Mouse (Mus musculus) thymus, adult 2 months (tissue): ENCODE results near the gene Minos1.

ENCODE experiments used
- CTCF ChIP-seq: fragments of 200-500 bp; IDR thresholded peaks from 2 replicates; pipeline ENCODE4 v1.5.1; 2012; ENCODE audit warnings: mild to moderate bottlenecking, control low read depth, low read length, moderate library complexity, borderline replicate concordance; ENCODE audit not compliant: control insufficient read depth, poor library complexity, insufficient read depth; ENCODE audit errors: extremely low read depth
- POLR2A ChIP-seq: fragments of 200-500 bp; IDR thresholded peaks from 2 replicates; pipeline ENCODE4 v1.6.1; 2012; ENCODE audit warnings: mild to moderate bottlenecking, low read length, control low read depth, moderate library complexity; ENCODE audit not compliant: control insufficient read depth, poor library complexity, insufficient read depth; ENCODE audit errors: extremely low read depth

DNA sequence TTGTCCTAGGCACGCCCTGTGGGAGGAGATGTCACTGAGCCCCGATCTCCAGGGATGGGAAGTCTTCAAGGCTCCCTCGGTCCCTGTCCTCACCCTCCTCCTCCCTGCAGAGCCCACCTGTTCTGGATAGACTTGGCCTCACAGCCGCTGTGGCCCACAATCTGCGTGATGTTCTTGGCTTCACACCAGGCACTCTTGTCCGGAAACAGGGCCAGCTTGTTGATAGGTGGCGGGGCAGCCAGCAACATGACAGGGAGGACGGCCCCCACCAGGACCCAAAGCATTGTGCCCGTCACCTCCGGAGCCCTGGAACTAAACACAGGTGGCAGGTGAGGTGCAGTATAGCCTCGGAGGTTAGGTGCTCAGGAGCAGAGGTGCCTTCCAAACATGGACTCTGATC lies 45.6 kb downstream of the Minos1 start:
- TF ChIP-seq POLR2A = no peak
- no peak for TF ChIP-seq CTCF
